Mouse (Mus musculus): ENCODE measurements around the gene Rtl8b. TPM values are rescaled to one million over a fixed set of nuclear protein-coding genes. Genes with fewer than 3 reads are reported as not detected.
"Not testable (repeated sequence)": the region's sequence is repeated elsewhere in the genome, so short reads cannot be mapped to it uniquely, and the experiment has no call there.

Gene Rtl8b
- polyA plus RNA-seq (2014; fragmentation: Nextera tagmentation; extraction: Ambion mirVana), result 184 and 195 TPM in 2 replicates

- peak within 1 kb of the TSS; percentile 27 for H3K4me3 ChIP-seq (replicated peaks; ENCODE audit: low read length)
- H3K27me3 ChIP-seq (ENCODE audit: control insufficient read depth, insufficient read depth, low read length), result no peaks in the 10 kb centered on the region
- peak within 1 kb of the TSS; percentile 49 for H3K4me2 ChIP-seq (replicated peaks)
- ATAC-seq (ENCODE audit: low FRiP score) (peak; percentile 95), DNase-seq (ENCODE audit: low spot score) (peak; percentile 83)
- H3K9ac ChIP-seq, result peak within 1 kb of the TSS; percentile 50
- H3K36me3 ChIP-seq (replicated peaks; ENCODE audit: control insufficient read depth, insufficient read depth), result no peaks in the 10 kb centered on the region
- no peaks in the 10 kb centered on the region for H3K4me1 ChIP-seq (replicated peaks; ENCODE audit: control insufficient read depth, insufficient read depth, low read length)
- peak within 1 kb of the TSS; percentile 87 for H3K27ac ChIP-seq
- WGBS, result 18% methylated on average over 11 of the region's 15 CpGs
- no peaks in the 10 kb centered on the region for H3K9me3 ChIP-seq (ENCODE audit: control insufficient read depth, low read length)
Measured at GRCm38 (mm10) chrX:53670294-53670693, at the start of gene Rtl8b. TSS of gene Rtl8b (minus strand) at chrX:53670408.

- H3K27ac ChIP-seq, result no peak overlapping the region
- WGBS, result 15% methylated on average over 46 of the region's 49 CpGs
Measured at GRCm38 (mm10) chrX:53716323-53717182, 46.3 kb upstream of the Rtl8b start.

GRCm38 (mm10) chrX:53715942-53716322 is 45.7 kb upstream of the Rtl8b start:
- DNase-seq (ENCODE audit: low spot score) (no peak), ATAC-seq (ENCODE audit: low FRiP score) (peak; percentile 44)
- Histone ChIP-seq H3K9me3 (ENCODE audit: control insufficient read depth, low read length) (no peaks in the 10 kb centered on the region), H3K4me2 (replicated peaks) (peak overlapping the region; percentile 60), H3K9ac (peak overlapping the region; percentile 61), H3K4me3 (replicated peaks; ENCODE audit: low read length) (peak overlapping the region; percentile 34), H3K36me3 (replicated peaks; ENCODE audit: control insufficient read depth, insufficient read depth) (no peaks in the 10 kb centered on the region), H3K4me1 (replicated peaks; ENCODE audit: control insufficient read depth, insufficient read depth, low read length) (no peaks in the 10 kb centered on the region), H3K27ac (no peak overlapping the region), H3K27me3 (ENCODE audit: control insufficient read depth, insufficient read depth, low read length) (no peaks in the 10 kb centered on the region)
- 60% methylated on average over 2 of the region's 2 CpGs for WGBS

More at GRCm38 (mm10) chrX:53716323-53717182, 46.3 kb upstream of the Rtl8b start:
- Histone ChIP-seq H3K4me3 (replicated peaks; ENCODE audit: low read length) (peak overlapping the region; percentile 34), H3K4me2 (replicated peaks) (peak overlapping the region; percentile 60), H3K36me3 (replicated peaks; ENCODE audit: control insufficient read depth, insufficient read depth) (no peaks in the 10 kb centered on the region), H3K9ac (peak overlapping the region; percentile 61), H3K4me1 (replicated peaks; ENCODE audit: control insufficient read depth, insufficient read depth, low read length) (no peaks in the 10 kb centered on the region), H3K27me3 (ENCODE audit: control insufficient read depth, insufficient read depth, low read length) (no peaks in the 10 kb centered on the region), H3K9me3 (ENCODE audit: control insufficient read depth, low read length) (no peaks in the 10 kb centered on the region)
- peak; percentile 92 for ATAC-seq (ENCODE audit: low FRiP score)
- DNase-seq (ENCODE audit: low spot score), result peak; percentile 25

- H3K9me3 ChIP-seq (ENCODE audit: control insufficient read depth, low read length), result no peaks in the 10 kb centered on the region
- DNase-seq (ENCODE audit: low spot score) (no peak), ATAC-seq (ENCODE audit: low FRiP score) (no peak)
- 75% methylated on average over 3 of the region's 3 CpGs for WGBS
- no peak overlapping the region for H3K9ac ChIP-seq
- no peak overlapping the region for H3K27ac ChIP-seq
- no peaks in the 10 kb centered on the region for H3K4me1 ChIP-seq (replicated peaks; ENCODE audit: control insufficient read depth, insufficient read depth, low read length)
- no peaks in the 10 kb centered on the region for H3K36me3 ChIP-seq (replicated peaks; ENCODE audit: control insufficient read depth, insufficient read depth)
- H3K4me2 ChIP-seq (replicated peaks), result no peak overlapping the region
- H3K4me3 ChIP-seq (replicated peaks; ENCODE audit: low read length), result no peak overlapping the region
- H3K27me3 ChIP-seq (ENCODE audit: control insufficient read depth, insufficient read depth, low read length), result no peaks in the 10 kb centered on the region
Measured at GRCm38 (mm10) chrX:53702673-53703072, 32.5 kb upstream of the Rtl8b start.

- Histone ChIP-seq H3K9ac (no peak overlapping the region), H3K36me3 (replicated peaks; ENCODE audit: control insufficient read depth, insufficient read depth) (no peaks in the 10 kb centered on the region), H3K4me2 (replicated peaks) (no peak overlapping the region), H3K9me3 (ENCODE audit: control insufficient read depth, low read length) (no peaks in the 10 kb centered on the region), H3K27me3 (ENCODE audit: control insufficient read depth, insufficient read depth, low read length) (no peaks in the 10 kb centered on the region), H3K4me3 (replicated peaks; ENCODE audit: low read length) (no peak overlapping the region), H3K27ac (no peak overlapping the region), H3K4me1 (replicated peaks; ENCODE audit: control insufficient read depth, insufficient read depth, low read length) (no peaks in the 10 kb centered on the region)
- WGBS, result 91% methylated on average over 2 of the region's 2 CpGs
- ATAC-seq (ENCODE audit: low FRiP score) (no peak), DNase-seq (ENCODE audit: low spot score) (no peak)
Measured at GRCm38 (mm10) chrX:53699225-53699624, 29.0 kb upstream of the Rtl8b start.

- Histone ChIP-seq H3K9ac (no peak overlapping the region), H3K27ac (no peak overlapping the region), H3K4me2 (replicated peaks) (no peak overlapping the region), H3K4me1 (replicated peaks; ENCODE audit: control insufficient read depth, insufficient read depth, low read length) (no peaks in the 10 kb centered on the region), H3K4me3 (replicated peaks; ENCODE audit: low read length) (no peak overlapping the region), H3K27me3 (ENCODE audit: control insufficient read depth, insufficient read depth, low read length) (no peaks in the 10 kb centered on the region), H3K9me3 (ENCODE audit: control insufficient read depth, low read length) (no peaks in the 10 kb centered on the region), H3K36me3 (replicated peaks; ENCODE audit: control insufficient read depth, insufficient read depth) (no peaks in the 10 kb centered on the region)
- no peak for ATAC-seq (ENCODE audit: low FRiP score)
- 86% methylated on average over 9 of the region's 9 CpGs for WGBS
- no peak for DNase-seq (ENCODE audit: low spot score)
Measured at GRCm38 (mm10) chrX:53694008-53694777, 24.0 kb upstream of the Rtl8b start.

GRCm38 (mm10) chrX:53693141-53693540 is 22.9 kb upstream of the Rtl8b start:
- ATAC-seq (ENCODE audit: low FRiP score), result no peak
- Histone ChIP-seq H3K27ac (no peak overlapping the region), H3K4me2 (replicated peaks) (no peak overlapping the region), H3K9me3 (ENCODE audit: control insufficient read depth, low read length) (no peaks in the 10 kb centered on the region), H3K27me3 (ENCODE audit: control insufficient read depth, insufficient read depth, low read length) (no peaks in the 10 kb centered on the region), H3K4me1 (replicated peaks; ENCODE audit: control insufficient read depth, insufficient read depth, low read length) (no peaks in the 10 kb centered on the region), H3K9ac (no peak overlapping the region), H3K36me3 (replicated peaks; ENCODE audit: control insufficient read depth, insufficient read depth) (no peaks in the 10 kb centered on the region), H3K4me3 (replicated peaks; ENCODE audit: low read length) (no peak overlapping the region)
- WGBS, result 79% methylated on average over 2 of the region's 2 CpGs
- DNase-seq (ENCODE audit: low spot score), result no peak

GRCm38 (mm10) chrX:53692065-53692464 is 21.9 kb upstream of the Rtl8b start:
- Histone ChIP-seq H3K4me2 (replicated peaks) (no peak overlapping the region), H3K36me3 (replicated peaks; ENCODE audit: control insufficient read depth, insufficient read depth) (no peaks in the 10 kb centered on the region), H3K9ac (no peak overlapping the region), H3K27me3 (ENCODE audit: control insufficient read depth, insufficient read depth, low read length) (no peaks in the 10 kb centered on the region), H3K4me3 (replicated peaks; ENCODE audit: low read length) (no peak overlapping the region), H3K4me1 (replicated peaks; ENCODE audit: control insufficient read depth, insufficient read depth, low read length) (no peaks in the 10 kb centered on the region), H3K9me3 (ENCODE audit: control insufficient read depth, low read length) (no peaks in the 10 kb centered on the region), H3K27ac (no peak overlapping the region)
- 59% methylated on average over 2 of the region's 2 CpGs for WGBS
- ATAC-seq (ENCODE audit: low FRiP score), result no peak
- DNase-seq (ENCODE audit: low spot score), result no peak

GRCm38 (mm10) chrX:53684676-53685075 is 14.5 kb upstream of the Rtl8b start:
- H3K4me1 ChIP-seq (replicated peaks; ENCODE audit: control insufficient read depth, insufficient read depth, low read length); H3K9ac ChIP-seq; ATAC-seq (ENCODE audit: low FRiP score); H3K4me3 ChIP-seq (replicated peaks; ENCODE audit: low read length); H3K27ac ChIP-seq; H3K27me3 ChIP-seq (ENCODE audit: control insufficient read depth, insufficient read depth, low read length); DNase-seq (ENCODE audit: low spot score); H3K36me3 ChIP-seq (replicated peaks; ENCODE audit: control insufficient read depth, insufficient read depth); H3K4me2 ChIP-seq (replicated peaks); H3K9me3 ChIP-seq (ENCODE audit: control insufficient read depth, low read length): not testable (repeated sequence)
- 80% methylated on average over 2 of the region's 4 CpGs for WGBS
